Mouse (Mus musculus): ENCODE measurements at regions not wholly inside any gene's neighbourhood (a gene's known extent, or its start where the extent isn't known, plus 50 kb on each side); places are given as distances from the start of the nearest gene placed in this dataset.

DNA sequence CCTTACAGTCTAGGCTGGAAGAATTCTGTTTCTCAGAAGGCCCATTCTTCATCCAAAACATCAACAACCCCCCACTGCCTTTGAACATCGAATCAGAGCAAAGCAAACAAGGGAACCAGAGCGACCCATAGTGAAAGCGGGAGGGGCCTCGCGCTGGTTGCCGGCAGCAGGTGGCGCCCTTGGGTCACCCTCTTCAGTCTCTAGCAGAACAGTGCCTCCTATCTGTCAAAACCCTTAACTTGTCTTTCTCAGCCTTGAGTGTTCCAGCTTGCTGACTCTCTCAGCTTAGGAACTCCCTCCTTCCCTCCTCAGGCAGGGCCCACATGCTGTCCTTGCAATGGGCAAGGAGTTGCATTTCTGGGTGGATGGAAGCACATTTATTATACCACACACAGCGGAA is 53.9 kb upstream of the Fam180a start:
- no peak overlapping the region for H3K27ac ChIP-seq (ENCODE audit: poor library complexity, severe bottlenecking)
- H3K36me3 ChIP-seq: no peaks in the 10 kb centered on the region
- no peak overlapping the region for H3K4me3 ChIP-seq
- no peak overlapping the region for H3K9ac ChIP-seq
- 8% methylated on average over 8 of the region's 8 CpGs for WGBS
- H3K9me3 ChIP-seq (replicated peaks): no peaks in the 10 kb centered on the region
- no peaks in the 10 kb centered on the region for H3K27me3 ChIP-seq (replicated peaks)
- ATAC-seq (ENCODE audit: insufficient number of reproducible peaks, low FRiP score): no peak; the same call in 1 of the 2 replicates
- H3K4me1 ChIP-seq (replicated peaks): 0 out of 2 replicates have a peak, but pooled peaks cover 8% of the 10 kb centered on the region
- H3K4me2 ChIP-seq: peak overlapping the region; percentile 50

DNA sequence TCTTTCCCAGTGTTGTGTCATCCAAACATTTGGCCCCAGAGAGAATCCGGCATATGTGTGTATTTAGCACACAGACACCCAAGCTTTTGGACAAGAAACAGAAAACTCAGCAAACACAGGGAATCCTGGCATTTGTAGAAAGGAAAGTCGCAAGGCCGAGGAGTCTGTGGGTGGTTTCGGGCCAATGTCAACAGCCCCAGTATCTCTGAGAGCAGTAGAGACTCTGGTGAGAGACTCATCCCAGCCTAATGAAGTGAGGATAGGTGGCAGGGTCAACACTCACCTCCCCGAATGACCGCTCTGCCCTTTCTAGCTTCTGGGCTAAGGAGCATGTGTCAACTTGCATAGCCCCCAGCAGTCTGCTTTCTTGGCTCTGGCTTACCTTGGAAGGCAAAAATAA is 52.9 kb upstream of the Fam180a start:
- Histone ChIP-seq H3K27ac (ENCODE audit: poor library complexity, severe bottlenecking) (no peak overlapping the region), H3K4me1 (replicated peaks) (0 out of 2 replicates have a peak, but pooled peaks cover 8% of the 10 kb centered on the region), H3K9me3 (replicated peaks) (no peaks in the 10 kb centered on the region), H3K9ac (no peak overlapping the region), H3K4me3 (no peak overlapping the region), H3K27me3 (replicated peaks) (no peaks in the 10 kb centered on the region), H3K36me3 (no peaks in the 10 kb centered on the region), H3K4me2 (no peak overlapping the region)
- ATAC-seq (ENCODE audit: insufficient number of reproducible peaks, low FRiP score): no peak
- 74% methylated on average over 6 of the region's 6 CpGs for WGBS

DNA sequence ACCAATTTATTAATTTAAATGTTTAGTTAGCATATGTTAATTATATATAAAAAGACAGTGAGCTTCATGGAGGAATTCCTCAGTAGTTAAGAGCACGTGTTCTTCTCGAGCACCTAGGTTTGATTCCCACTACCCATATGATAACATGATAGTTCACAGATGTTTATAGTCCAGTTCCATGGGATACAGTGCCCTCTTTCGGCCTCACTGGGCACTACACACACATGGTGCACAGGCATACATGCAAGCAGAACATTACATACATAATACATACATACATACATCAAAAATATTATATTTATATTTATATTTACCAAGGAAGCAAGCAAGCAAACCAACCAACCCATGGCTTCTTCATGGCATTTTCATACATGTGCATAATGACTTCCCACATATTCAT is 51.6 kb upstream of the Fam180a start:
- no peak overlapping the region for H3K27ac ChIP-seq (ENCODE audit: poor library complexity, severe bottlenecking)
- ATAC-seq (ENCODE audit: insufficient number of reproducible peaks, low FRiP score): no peak
- WGBS: 82% methylated on average over 3 of the region's 3 CpGs

DNA sequence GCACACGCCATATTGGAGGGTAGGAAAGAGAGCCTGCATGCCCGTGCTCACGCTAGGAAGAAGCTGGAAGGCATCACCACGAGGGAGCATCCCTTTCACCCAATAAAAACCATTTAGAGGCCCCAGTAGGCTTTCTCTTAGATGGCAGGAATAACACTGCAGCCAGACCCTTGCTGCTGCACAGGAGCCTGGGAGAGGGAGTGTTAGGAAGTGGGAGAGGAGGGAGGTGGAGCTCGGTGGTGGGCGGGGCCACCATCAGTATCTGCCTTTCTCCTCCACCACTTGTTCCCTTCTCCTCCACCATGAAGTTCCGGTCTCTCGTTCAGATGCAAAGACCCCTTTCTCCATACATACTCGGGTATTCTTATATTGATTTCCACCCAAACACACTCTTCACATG is 50.6 kb upstream of the Fam180a start:
- no peaks in the 10 kb centered on the region for H3K36me3 ChIP-seq
- no peak overlapping the region for H3K9ac ChIP-seq
- 70% methylated on average over 9 of the region's 9 CpGs for WGBS
- H3K4me3 ChIP-seq: no peak overlapping the region
- H3K9me3 ChIP-seq (replicated peaks): no peaks in the 10 kb centered on the region
- no peak overlapping the region for H3K4me2 ChIP-seq
- H3K27me3 ChIP-seq (replicated peaks): no peaks in the 10 kb centered on the region
- ATAC-seq (ENCODE audit: insufficient number of reproducible peaks, low FRiP score): no peak
- peaks cover 8% of the 10 kb centered on the region; the same call in 1 of the 2 replicates for H3K4me1 ChIP-seq (replicated peaks)
- H3K27ac ChIP-seq (ENCODE audit: poor library complexity, severe bottlenecking): no peak overlapping the region

More for the DNA sequence above, 51.6 kb upstream of the Fam180a start:
- Histone ChIP-seq H3K9me3 (replicated peaks) (no peaks in the 10 kb centered on the region), H3K4me3 (no peak overlapping the region), H3K36me3 (no peaks in the 10 kb centered on the region), H3K4me2 (no peak overlapping the region), H3K9ac (no peak overlapping the region), H3K27me3 (replicated peaks) (no peaks in the 10 kb centered on the region), H3K4me1 (replicated peaks) (0 out of 2 replicates have a peak, but pooled peaks cover 8% of the 10 kb centered on the region)

Data from heart, embryonic 12.5 days (tissue).